Mouse (Mus musculus): ENCODE results near the gene Shld2. TPM values are rescaled to one million over a fixed set of nuclear protein-coding genes. Genes with fewer than 3 reads are reported as not detected.

Shld2 gene
- polyA plus RNA-seq, 1 experiment: 2.6 TPM

GRCm38 (mm10) chr14:34281736-34282269 lies 28.5 kb downstream of the Shld2 start:
- no peak for TF ChIP-seq SRF (IDR thresholded peaks at IDR 0.05; ENCODE audit: control insufficient read depth, insufficient read length, low read depth)
- TF ChIP-seq POLR2A (IDR thresholded peaks at IDR 0.05; ENCODE audit: insufficient read length, low read depth): no peak
- TF ChIP-seq TCF12 (IDR thresholded peaks at IDR 0.05; ENCODE audit: insufficient read depth, poor library complexity, severe bottlenecking): no peak
- no peak for TF ChIP-seq REST (IDR thresholded peaks at IDR 0.05; ENCODE audit: insufficient read depth, insufficient read length)
- no peak for TF ChIP-seq MYOD1 (IDR thresholded peaks at IDR 0.05; ENCODE audit: control insufficient read depth in 1 of 3, insufficient read length in 2 of 3, low read depth in 2 of 3)
- TF ChIP-seq USF1 (IDR thresholded peaks at IDR 0.05; ENCODE audit: low read depth): no peak
- TF ChIP-seq MYOG (IDR thresholded peaks at IDR 0.05; ENCODE audit: control insufficient read depth in 1 of 3, insufficient read depth in 1 of 3, insufficient read length in 2 of 3, low read depth in 2 of 3): no peak
- no peak for TF ChIP-seq POLR2AphosphoS2 (IDR thresholded peaks at IDR 0.05; ENCODE audit: insufficient read length, low read depth)
- no peak for TF ChIP-seq MAX (IDR thresholded peaks at IDR 0.05; ENCODE audit: low read depth)
- TF ChIP-seq TCF3 (IDR thresholded peaks at IDR 0.05; ENCODE audit: insufficient read length, low read depth): no peak
- TF ChIP-seq CEBPB (IDR thresholded peaks at IDR 0.05; ENCODE audit: insufficient read depth, poor library complexity, severe bottlenecking): no peak
- no peak for TF ChIP-seq E2F4 (IDR thresholded peaks at IDR 0.05; ENCODE audit: insufficient read depth)
- Histone ChIP-seq H3K4me3 (no peak overlapping the region), H3ac (ENCODE audit: control insufficient read depth, insufficient read length) (no peak overlapping the region), H3K4me2 (ENCODE audit: low read depth) (no peak overlapping the region), H3K79me2 (ENCODE audit: control insufficient read depth, insufficient read depth) (no peaks in the 10 kb centered on the region), H3K36me3 (ENCODE audit: control insufficient read depth, insufficient read depth) (no peaks in the 10 kb centered on the region), H3K27me3 (ENCODE audit: control insufficient read depth, insufficient read depth, insufficient read length) (no peaks in the 10 kb centered on the region)

GRCm38 (mm10) chr14:34280798-34281197 lies 29.5 kb downstream of the Shld2 start:
- H3K4me3 ChIP-seq: no peak overlapping the region
- H3K4me2 ChIP-seq (ENCODE audit: low read depth): no peak overlapping the region
- H3K79me2 ChIP-seq (ENCODE audit: control insufficient read depth, insufficient read depth): no peaks in the 10 kb centered on the region
- no peak for TF ChIP-seq TCF3 (IDR thresholded peaks at IDR 0.05; ENCODE audit: insufficient read length, low read depth)
- TF ChIP-seq CEBPB (IDR thresholded peaks at IDR 0.05; ENCODE audit: insufficient read depth, poor library complexity, severe bottlenecking): no peak
- TF ChIP-seq SRF (IDR thresholded peaks at IDR 0.05; ENCODE audit: control insufficient read depth, insufficient read length, low read depth): no peak
- no peak for TF ChIP-seq MAX (IDR thresholded peaks at IDR 0.05; ENCODE audit: low read depth)
- no peak for TF ChIP-seq TCF12 (IDR thresholded peaks at IDR 0.05; ENCODE audit: insufficient read depth, poor library complexity, severe bottlenecking)
- no peaks in the 10 kb centered on the region for H3K27me3 ChIP-seq (ENCODE audit: control insufficient read depth, insufficient read depth, insufficient read length)
- H3ac ChIP-seq (ENCODE audit: control insufficient read depth, insufficient read length): no peak overlapping the region
- H3K36me3 ChIP-seq (ENCODE audit: control insufficient read depth, insufficient read depth): no peaks in the 10 kb centered on the region

- Histone ChIP-seq H3K79me2 (ENCODE audit: control insufficient read depth, insufficient read depth) (no peaks in the 10 kb centered on the region), H3K4me2 (ENCODE audit: low read depth) (no peak overlapping the region), H3K27me3 (ENCODE audit: control insufficient read depth, insufficient read depth, insufficient read length) (no peaks in the 10 kb centered on the region), H3ac (ENCODE audit: control insufficient read depth, insufficient read length) (no peak overlapping the region), H3K36me3 (ENCODE audit: control insufficient read depth, insufficient read depth) (no peaks in the 10 kb centered on the region), H3K4me3 (no peak overlapping the region)
- TF ChIP-seq MYOG (IDR thresholded peaks at IDR 0.05; ENCODE audit: control insufficient read depth in 1 of 3, insufficient read depth in 1 of 3, insufficient read length in 2 of 3, low read depth in 2 of 3): no peak
- TF ChIP-seq MAX (IDR thresholded peaks at IDR 0.05; ENCODE audit: low read depth): no peak
- TF ChIP-seq MYOD1 (IDR thresholded peaks at IDR 0.05; ENCODE audit: control insufficient read depth in 1 of 3, insufficient read length in 2 of 3, low read depth in 2 of 3): no peak
- no peak for TF ChIP-seq REST (IDR thresholded peaks at IDR 0.05; ENCODE audit: insufficient read depth, insufficient read length)
Observed at GRCm38 (mm10) chr14:34279726-34280125, 30.6 kb downstream of the Shld2 start.

GRCm38 (mm10) chr14:34275225-34275624 lies 35.1 kb downstream of the Shld2 start:
- TF ChIP-seq MYOD1 (IDR thresholded peaks at IDR 0.05; ENCODE audit: control insufficient read depth in 1 of 3, insufficient read length in 2 of 3, low read depth in 2 of 3) (no peak), REST (IDR thresholded peaks at IDR 0.05; ENCODE audit: insufficient read depth, insufficient read length) (no peak), E2F4 (IDR thresholded peaks at IDR 0.05; ENCODE audit: insufficient read depth) (no peak), TCF3 (IDR thresholded peaks at IDR 0.05; ENCODE audit: insufficient read length, low read depth) (no peak), TCF12 (IDR thresholded peaks at IDR 0.05; ENCODE audit: insufficient read depth, poor library complexity, severe bottlenecking) (no peak), POLR2AphosphoS2 (IDR thresholded peaks at IDR 0.05; ENCODE audit: insufficient read length, low read depth) (no peak), USF1 (IDR thresholded peaks at IDR 0.05; ENCODE audit: low read depth) (no peak)
- Histone ChIP-seq H3K36me3 (ENCODE audit: control insufficient read depth, insufficient read depth) (no peaks in the 10 kb centered on the region), H3K4me3 (no peak overlapping the region), H3K4me2 (ENCODE audit: low read depth) (no peak overlapping the region), H3K27me3 (ENCODE audit: control insufficient read depth, insufficient read depth, insufficient read length) (no peaks in the 10 kb centered on the region), H3K79me2 (ENCODE audit: control insufficient read depth, insufficient read depth) (no peaks in the 10 kb centered on the region), H3ac (ENCODE audit: control insufficient read depth, insufficient read length) (no peak overlapping the region)

DNA sequence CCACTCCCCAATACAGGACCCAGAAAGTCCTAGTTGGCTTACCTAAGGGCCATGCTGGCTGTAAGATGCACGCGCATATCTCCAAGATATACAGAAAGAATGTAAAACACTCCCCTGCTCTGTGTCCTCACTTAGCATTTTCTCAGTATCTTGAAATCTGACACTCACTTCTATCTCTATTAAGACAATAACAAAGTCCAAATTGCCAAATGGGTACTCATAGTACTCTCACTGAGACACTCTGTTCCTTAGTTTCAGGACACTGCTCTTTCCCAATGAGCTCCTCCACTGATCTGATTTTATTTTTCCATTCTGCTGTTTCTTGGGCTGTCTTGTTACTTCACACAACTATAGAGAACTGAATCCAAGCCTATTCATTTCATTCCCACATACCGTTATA lies 36.2 kb downstream of the Shld2 start:
- no peaks in the 10 kb centered on the region for H3K27me3 ChIP-seq (ENCODE audit: control insufficient read depth, insufficient read depth, insufficient read length)
- H3K79me2 ChIP-seq (ENCODE audit: control insufficient read depth, insufficient read depth): no peaks in the 10 kb centered on the region
- TF ChIP-seq E2F4 (IDR thresholded peaks at IDR 0.05; ENCODE audit: insufficient read depth) (no peak), SRF (IDR thresholded peaks at IDR 0.05; ENCODE audit: control insufficient read depth, insufficient read length, low read depth) (no peak), POLR2A (IDR thresholded peaks at IDR 0.05; ENCODE audit: insufficient read length, low read depth) (no peak), TCF12 (IDR thresholded peaks at IDR 0.05; ENCODE audit: insufficient read depth, poor library complexity, severe bottlenecking) (no peak), REST (IDR thresholded peaks at IDR 0.05; ENCODE audit: insufficient read depth, insufficient read length) (no peak), MAX (IDR thresholded peaks at IDR 0.05; ENCODE audit: low read depth) (no peak), POLR2AphosphoS2 (IDR thresholded peaks at IDR 0.05; ENCODE audit: insufficient read length, low read depth) (no peak), USF1 (IDR thresholded peaks at IDR 0.05; ENCODE audit: low read depth) (no peak), MYOD1 (IDR thresholded peaks at IDR 0.05; ENCODE audit: control insufficient read depth in 1 of 3, insufficient read length in 2 of 3, low read depth in 2 of 3) (no peak), MYOG (IDR thresholded peaks at IDR 0.05; ENCODE audit: control insufficient read depth in 1 of 3, insufficient read depth in 1 of 3, insufficient read length in 2 of 3, low read depth in 2 of 3) (no peak), TCF3 (IDR thresholded peaks at IDR 0.05; ENCODE audit: insufficient read length, low read depth) (no peak), CEBPB (IDR thresholded peaks at IDR 0.05; ENCODE audit: insufficient read depth, poor library complexity, severe bottlenecking) (no peak)
- no peak overlapping the region for H3ac ChIP-seq (ENCODE audit: control insufficient read depth, insufficient read length)
- no peak overlapping the region for H3K4me2 ChIP-seq (ENCODE audit: low read depth)
- H3K4me3 ChIP-seq: no peak overlapping the region
- no peaks in the 10 kb centered on the region for H3K36me3 ChIP-seq (ENCODE audit: control insufficient read depth, insufficient read depth)
